Mouse (Mus musculus): Measurements from ENCODE around the gene Ebf1. TPM values are rescaled to one million over a fixed set of nuclear protein-coding genes. Genes with fewer than 3 reads are reported as not detected.

The Ebf1 gene
- polyA plus RNA-seq, 1 experiment, result 2.3 TPM

GRCm38 (mm10) chr11:44795767-44796166 is 178.7 kb downstream of the Ebf1 start:
- Histone ChIP-seq H3K9ac (ENCODE audit: low read depth, poor library complexity, severe bottlenecking) (no peak overlapping the region), H3K4me1 (ENCODE audit: control insufficient read depth, insufficient read depth, low read length) (no peaks in the 10 kb centered on the region), H3K27me3 (ENCODE audit: control insufficient read depth, insufficient read depth, low read length, poor library complexity, severe bottlenecking) (no peaks in the 10 kb centered on the region), H3K9me3 (replicated peaks; ENCODE audit: control insufficient read depth, insufficient read depth, low read length, poor library complexity, severe bottlenecking) (no peaks in the 10 kb centered on the region), H3K36me3 (ENCODE audit: control insufficient read depth, insufficient read depth, low read length, poor library complexity, severe bottlenecking) (no peaks in the 10 kb centered on the region), H3K4me3 (ENCODE audit: low read depth, low read length) (no peak overlapping the region), H3K27ac (ENCODE audit: insufficient read depth, low read length) (no peak overlapping the region)
- no peak for TF ChIP-seq CTCF (IDR thresholded peaks at IDR 0.05; ENCODE audit: low read depth, low read length)
- no peak for TF ChIP-seq POLR2A (IDR thresholded peaks at IDR 0.05; ENCODE audit: insufficient read depth, low read length)
- TF ChIP-seq EP300 (IDR thresholded peaks at IDR 0.05; ENCODE audit: insufficient read depth, low read depth, low read length), result no peak

GRCm38 (mm10) chr11:44798270-44798669 is 181.2 kb downstream of the Ebf1 start:
- TF ChIP-seq EP300 (IDR thresholded peaks at IDR 0.05; ENCODE audit: insufficient read depth, low read depth, low read length), result no peak
- TF ChIP-seq POLR2A (IDR thresholded peaks at IDR 0.05; ENCODE audit: insufficient read depth, low read length), result no peak
- TF ChIP-seq CTCF (IDR thresholded peaks at IDR 0.05; ENCODE audit: low read depth, low read length), result no peak

DNA sequence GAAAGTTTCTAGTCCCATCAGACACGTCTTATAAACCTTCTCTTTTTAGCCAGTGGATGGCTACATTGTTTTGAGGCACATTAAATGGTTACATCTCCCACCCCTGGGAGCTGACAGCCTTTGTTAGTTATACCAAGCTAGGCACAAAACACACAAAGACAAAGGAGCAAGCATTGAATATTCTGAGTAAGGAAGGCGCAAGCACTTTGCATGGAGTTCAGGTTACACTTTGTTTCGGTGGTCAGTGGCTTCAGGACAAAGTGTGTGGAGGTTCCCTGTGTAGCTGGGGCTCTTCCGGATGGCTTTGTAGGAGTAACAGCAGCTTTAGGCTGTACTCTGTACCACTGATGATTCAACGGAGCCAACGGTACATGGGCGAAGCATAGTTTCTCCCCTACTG is 186.9 kb downstream of the Ebf1 start:
- no peak overlapping the region for H3K9ac ChIP-seq (ENCODE audit: low read depth, poor library complexity, severe bottlenecking)
- TF ChIP-seq POLR2A (IDR thresholded peaks at IDR 0.05; ENCODE audit: insufficient read depth, low read length), result no peak
- TF ChIP-seq EP300 (IDR thresholded peaks at IDR 0.05; ENCODE audit: insufficient read depth, low read depth, low read length), result no peak
- TF ChIP-seq CTCF (IDR thresholded peaks at IDR 0.05; ENCODE audit: low read depth, low read length), result no peak
- H3K27ac ChIP-seq (ENCODE audit: insufficient read depth, low read length), result no peak overlapping the region
- H3K4me3 ChIP-seq (ENCODE audit: low read depth, low read length), result no peak overlapping the region
- no peaks in the 10 kb centered on the region for H3K27me3 ChIP-seq (ENCODE audit: control insufficient read depth, insufficient read depth, low read length, poor library complexity, severe bottlenecking)
- H3K4me1 ChIP-seq (ENCODE audit: control insufficient read depth, insufficient read depth, low read length), result no peaks in the 10 kb centered on the region
- no peaks in the 10 kb centered on the region for H3K36me3 ChIP-seq (ENCODE audit: control insufficient read depth, insufficient read depth, low read length, poor library complexity, severe bottlenecking)
- H3K9me3 ChIP-seq (replicated peaks; ENCODE audit: control insufficient read depth, insufficient read depth, low read length, poor library complexity, severe bottlenecking), result no peaks in the 10 kb centered on the region

More at GRCm38 (mm10) chr11:44798270-44798669, 181.2 kb downstream of the Ebf1 start:
- no peaks in the 10 kb centered on the region for H3K27me3 ChIP-seq (ENCODE audit: control insufficient read depth, insufficient read depth, low read length, poor library complexity, severe bottlenecking)
- no peaks in the 10 kb centered on the region for H3K36me3 ChIP-seq (ENCODE audit: control insufficient read depth, insufficient read depth, low read length, poor library complexity, severe bottlenecking)
- H3K27ac ChIP-seq (ENCODE audit: insufficient read depth, low read length), result no peak overlapping the region
- H3K9ac ChIP-seq (ENCODE audit: low read depth, poor library complexity, severe bottlenecking), result no peak overlapping the region
- no peak overlapping the region for H3K4me3 ChIP-seq (ENCODE audit: low read depth, low read length)
- H3K9me3 ChIP-seq (replicated peaks; ENCODE audit: control insufficient read depth, insufficient read depth, low read length, poor library complexity, severe bottlenecking), result no peaks in the 10 kb centered on the region
- no peaks in the 10 kb centered on the region for H3K4me1 ChIP-seq (ENCODE audit: control insufficient read depth, insufficient read depth, low read length)

- TF ChIP-seq POLR2A (IDR thresholded peaks at IDR 0.05; ENCODE audit: insufficient read depth, low read length), result no peak
- TF ChIP-seq CTCF (IDR thresholded peaks at IDR 0.05; ENCODE audit: low read depth, low read length), result no peak
- TF ChIP-seq EP300 (IDR thresholded peaks at IDR 0.05; ENCODE audit: insufficient read depth, low read depth, low read length), result no peak
- H3K4me3 ChIP-seq (ENCODE audit: low read depth, low read length), result no peak overlapping the region
- H3K9me3 ChIP-seq (replicated peaks; ENCODE audit: control insufficient read depth, insufficient read depth, low read length, poor library complexity, severe bottlenecking), result no peaks in the 10 kb centered on the region
- no peaks in the 10 kb centered on the region for H3K4me1 ChIP-seq (ENCODE audit: control insufficient read depth, insufficient read depth, low read length)
- no peaks in the 10 kb centered on the region for H3K36me3 ChIP-seq (ENCODE audit: control insufficient read depth, insufficient read depth, low read length, poor library complexity, severe bottlenecking)
- no peak overlapping the region for H3K27ac ChIP-seq (ENCODE audit: insufficient read depth, low read length)
- no peaks in the 10 kb centered on the region for H3K27me3 ChIP-seq (ENCODE audit: control insufficient read depth, insufficient read depth, low read length, poor library complexity, severe bottlenecking)
- H3K9ac ChIP-seq (ENCODE audit: low read depth, poor library complexity, severe bottlenecking), result no peak overlapping the region
Measured at GRCm38 (mm10) chr11:44806589-44806988, 189.5 kb downstream of the Ebf1 start.

DNA sequence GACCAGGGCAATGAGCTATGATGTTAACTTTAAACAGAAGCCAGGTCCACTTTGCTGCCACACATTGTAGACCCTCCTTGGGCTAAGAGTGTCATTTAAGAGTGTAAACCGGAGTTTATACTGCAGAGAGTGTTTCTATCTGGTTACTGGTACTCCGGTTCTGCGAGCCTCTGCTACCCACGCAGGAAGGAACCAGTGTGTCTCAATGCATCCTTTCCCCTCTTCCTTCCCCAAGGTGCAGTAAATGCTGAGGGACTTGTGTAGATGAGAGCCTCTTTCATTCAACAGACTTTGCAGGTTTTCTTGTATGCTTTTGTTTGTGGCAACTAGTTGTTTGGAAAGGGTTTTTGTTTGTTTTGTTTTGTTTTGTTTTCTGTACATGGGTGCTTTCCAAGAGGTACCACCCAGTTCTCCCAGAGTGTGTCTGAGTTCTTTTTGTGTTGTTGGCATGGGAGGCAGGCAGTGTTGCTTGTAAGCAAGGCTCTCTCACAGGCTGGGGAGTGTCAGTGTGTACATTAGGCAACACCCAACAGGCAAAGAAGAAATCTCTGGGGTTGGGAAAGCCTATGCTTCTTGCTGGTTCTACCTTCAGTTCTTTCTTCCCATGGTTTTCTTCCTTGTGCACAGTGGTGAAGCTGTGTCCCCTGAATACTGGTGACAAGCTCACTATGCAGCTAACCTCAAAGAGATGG is 191.9 kb downstream of the Ebf1 start:
- no peaks in the 10 kb centered on the region for H3K9me3 ChIP-seq (replicated peaks; ENCODE audit: control insufficient read depth, insufficient read depth, low read length, poor library complexity, severe bottlenecking)

GRCm38 (mm10) chr11:44811007-44811406 is 193.9 kb downstream of the Ebf1 start:
- Histone ChIP-seq H3K4me1 (ENCODE audit: control insufficient read depth, insufficient read depth, low read length) (no peaks in the 10 kb centered on the region), H3K36me3 (ENCODE audit: control insufficient read depth, insufficient read depth, low read length, poor library complexity, severe bottlenecking) (no peaks in the 10 kb centered on the region), H3K4me3 (ENCODE audit: low read depth, low read length) (no peak overlapping the region), H3K27me3 (ENCODE audit: control insufficient read depth, insufficient read depth, low read length, poor library complexity, severe bottlenecking) (no peaks in the 10 kb centered on the region), H3K9ac (ENCODE audit: low read depth, poor library complexity, severe bottlenecking) (no peak overlapping the region), H3K9me3 (replicated peaks; ENCODE audit: control insufficient read depth, insufficient read depth, low read length, poor library complexity, severe bottlenecking) (no peaks in the 10 kb centered on the region), H3K27ac (ENCODE audit: insufficient read depth, low read length) (no peak overlapping the region)
- no peak for TF ChIP-seq POLR2A (IDR thresholded peaks at IDR 0.05; ENCODE audit: insufficient read depth, low read length)
- TF ChIP-seq CTCF (IDR thresholded peaks at IDR 0.05; ENCODE audit: low read depth, low read length), result no peak
- no peak for TF ChIP-seq EP300 (IDR thresholded peaks at IDR 0.05; ENCODE audit: insufficient read depth, low read depth, low read length)

More for the DNA sequence above, 191.9 kb downstream of the Ebf1 start:
- H3K4me3 ChIP-seq (ENCODE audit: low read depth, low read length), result no peak overlapping the region
- no peaks in the 10 kb centered on the region for H3K36me3 ChIP-seq (ENCODE audit: control insufficient read depth, insufficient read depth, low read length, poor library complexity, severe bottlenecking)
- no peak overlapping the region for H3K27ac ChIP-seq (ENCODE audit: insufficient read depth, low read length)
- no peak overlapping the region for H3K9ac ChIP-seq (ENCODE audit: low read depth, poor library complexity, severe bottlenecking)
- no peak for TF ChIP-seq EP300 (IDR thresholded peaks at IDR 0.05; ENCODE audit: insufficient read depth, low read depth, low read length)
- TF ChIP-seq CTCF (IDR thresholded peaks at IDR 0.05; ENCODE audit: low read depth, low read length), result no peak
- no peak for TF ChIP-seq POLR2A (IDR thresholded peaks at IDR 0.05; ENCODE audit: insufficient read depth, low read length)
- no peaks in the 10 kb centered on the region for H3K27me3 ChIP-seq (ENCODE audit: control insufficient read depth, insufficient read depth, low read length, poor library complexity, severe bottlenecking)
- H3K4me1 ChIP-seq (ENCODE audit: control insufficient read depth, insufficient read depth, low read length), result no peaks in the 10 kb centered on the region
